Mouse (Mus musculus) liver, adult 2 months (tissue): ENCODE data around the gene Inca1.

Experiments used
- CTCF ChIP-seq: fragments of 200-500 bp; IDR thresholded peaks from 2 replicates; pipeline ENCODE4 v1.5.1; 2011; ENCODE audit warnings: low read depth, low read length, control low read depth
- POLR2A ChIP-seq: fragments of 200-500 bp; IDR thresholded peaks from 2 replicates; pipeline ENCODE4 v1.6.1; 2011; ENCODE audit warnings: low read length, control low read depth; ENCODE audit not compliant: insufficient read depth; ENCODE audit errors: extremely low read depth

DNA sequence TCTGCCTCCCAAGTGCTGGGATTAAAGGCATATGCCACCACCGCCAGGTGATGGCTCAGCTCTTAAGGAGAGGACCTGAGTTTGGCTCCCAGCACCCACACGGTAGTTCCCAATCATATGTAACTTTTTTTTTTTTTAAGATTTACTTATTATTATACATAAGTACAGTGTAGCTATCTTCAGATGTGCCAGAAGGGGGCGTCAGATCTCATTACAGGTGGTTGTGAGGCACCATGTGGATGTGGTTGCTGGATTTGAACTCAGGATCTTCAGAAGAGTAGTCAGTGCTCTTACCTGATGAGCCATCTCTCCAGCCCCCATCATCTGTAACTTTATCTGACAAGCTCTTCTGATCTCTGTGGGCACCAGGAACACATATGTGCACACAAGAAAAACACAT lies 2.6 kb downstream of the Inca1 start:
- TF ChIP-seq CTCF (no peak), POLR2A (no peak)
